Mouse (Mus musculus) MEL (cell line): ENCODE results near the gene Ghr. TPM values are rescaled to one million over a fixed set of nuclear protein-coding genes. Genes with fewer than 3 reads are reported as not detected.

Source experiments
- DNase-seq: peaks from one replicate; pipeline ENCODE4 v3.0.0; 2011; ENCODE audit warnings: low read depth, low spot score
- H3K27ac ChIP-seq: 2 replicates; pipeline ENCODE4 v1.5.1; 2012; ENCODE audit warnings: low read depth, mild to moderate bottlenecking, control low read depth, low read length, moderate library complexity; ENCODE audit not compliant: control insufficient read depth
- H3K27me3 ChIP-seq, 2 experiments: fragments of 150-350 bp in 1 of 2; sonication (generic) in 1 of 2; 2 replicates each; pipeline ENCODE4 v1.6.1; 2012; ENCODE audit warnings: low read length in 2 of 2, mild to moderate bottlenecking in 2 of 2, improper control_type of control experiment in 1 of 2, moderate library complexity in 1 of 2; ENCODE audit not compliant: insufficient read depth in 2 of 2, control insufficient read depth in 1 of 2
- H3K36me3 ChIP-seq, 2 experiments: 2 replicates each; pipeline ENCODE4 v1.6.1; 2012 to 2014; ENCODE audit warnings: low read length in 2 of 2, improper control_type of control experiment in 1 of 2, inconsistent platforms in 1 of 2, mild to moderate bottlenecking in 1 of 2; ENCODE audit not compliant: insufficient read depth in 2 of 2, control insufficient read depth in 1 of 2
- H3K4me1 ChIP-seq, 2 experiments: fragments of 150-350 bp in 1 of 2; sonication (generic) in 1 of 2; 2 replicates each; pipeline ENCODE4 v1.6.1; 2012; ENCODE audit warnings: low read length in 2 of 2, improper control_type of control experiment in 1 of 2, mild to moderate bottlenecking in 1 of 2; ENCODE audit not compliant: insufficient read depth in 2 of 2, control insufficient read depth in 1 of 2
- H3K4me3 ChIP-seq, 2 experiments: fragments of 150-350 bp in 1 of 2; sonication (generic) in 1 of 2; 2 replicates each; pipeline ENCODE4 v1.5.1; 2012; ENCODE audit warnings: low read depth in 2 of 2, low read length in 2 of 2, mild to moderate bottlenecking in 2 of 2, moderate library complexity in 2 of 2, control low read depth in 1 of 2, improper control_type of control experiment in 1 of 2; ENCODE audit not compliant: control insufficient read depth in 1 of 2, insufficient read depth in 1 of 2
- H3K79me2 ChIP-seq: 2 replicates; pipeline ENCODE4 v1.6.1; 2012; ENCODE audit warnings: mild to moderate bottlenecking, low read length, moderate library complexity; ENCODE audit not compliant: control insufficient read depth, poor library complexity, insufficient read depth
- H3K9ac ChIP-seq: 2 replicates; pipeline ENCODE4 v1.6.1; 2012; ENCODE audit warnings: low read depth, mild to moderate bottlenecking, control low read depth, low read length, moderate library complexity; ENCODE audit not compliant: control insufficient read depth, poor library complexity, severe bottlenecking
- H3K9me3 ChIP-seq: fragments of 150-350 bp; sonication (generic); replicated peaks from 2 replicates; pipeline ENCODE4 v1.6.1; 2012; ENCODE audit warnings: mild to moderate bottlenecking, low read length, improper control_type of control experiment, moderate library complexity; ENCODE audit not compliant: insufficient read depth
- CHD1 ChIP-seq: IDR thresholded peaks from 2 replicates; pipeline ENCODE4 v1.6.1; 2012; ENCODE audit warnings: low read depth, mild to moderate bottlenecking, inconsistent platforms, low read length, improper control_type of control experiment
- CHD2 ChIP-seq: IDR thresholded peaks from 2 replicates; pipeline ENCODE4 v1.6.1; 2011; ENCODE audit warnings: low read length, improper control_type of control experiment
- CTCF ChIP-seq, 3 experiments: IDR thresholded peaks in 2 of 3; conservative IDR thresholded peaks in 1 of 3; 2 replicates each; pipeline ENCODE4 v1.5.1; 2011 to 2012; ENCODE audit warnings: low read length in 3 of 3, low read depth in 2 of 3, mild to moderate bottlenecking in 2 of 3, improper control_type of control experiment in 1 of 3, inconsistent platforms in 1 of 3, mixed read lengths in 1 of 3, moderate library complexity in 1 of 3; ENCODE audit not compliant: control insufficient read depth in 1 of 3, insufficient read depth in 1 of 3, poor library complexity in 1 of 3, severe bottlenecking in 1 of 3
- E2F4 ChIP-seq: IDR thresholded peaks from 2 replicates; pipeline ENCODE4 v1.6.1; 2011; ENCODE audit warnings: low read depth, low read length, improper control_type of control experiment, borderline replicate concordance
- ELF1 ChIP-seq: IDR thresholded peaks from 2 replicates; pipeline ENCODE4 v1.6.1; 2014; ENCODE audit warnings: low read depth, mild to moderate bottlenecking, inconsistent platforms, low read length, improper control_type of control experiment, moderate library complexity
- ETS1 ChIP-seq: IDR thresholded peaks from 2 replicates; pipeline ENCODE4 v1.6.1; 2012; ENCODE audit warnings: low read depth, mild to moderate bottlenecking, inconsistent platforms, low read length, improper control_type of control experiment, moderate library complexity
- HCFC1 ChIP-seq: IDR thresholded peaks from 2 replicates; pipeline ENCODE4 v1.6.1; 2012; ENCODE audit warnings: low read depth, mild to moderate bottlenecking, inconsistent platforms, low read length, improper control_type of control experiment, moderate library complexity
- JUND ChIP-seq: IDR thresholded peaks from 2 replicates; pipeline ENCODE4 v1.6.1; 2011; ENCODE audit warnings: low read depth, mild to moderate bottlenecking, improper control_type of control experiment, low read length
- KAT2A ChIP-seq: conservative IDR thresholded peaks from 2 replicates; pipeline ENCODE4 v1.6.1; 2012; ENCODE audit warnings: low read depth, low read length, improper control_type of control experiment, inconsistent platforms
- MAFK ChIP-seq: IDR thresholded peaks from 2 replicates; pipeline ENCODE4 v1.6.1; 2011; ENCODE audit warnings: low read depth, mild to moderate bottlenecking, low read length, improper control_type of control experiment, borderline replicate concordance
- MYC ChIP-seq: IDR thresholded peaks from 2 replicates; pipeline ENCODE4 v1.6.1; 2011; ENCODE audit warnings: low read depth, mild to moderate bottlenecking, low read length, improper control_type of control experiment, moderate library complexity
- POLR2A ChIP-seq, 2 experiments: IDR thresholded peaks; 2 replicates each; pipeline ENCODE4 v1.6.1; 2011 to 2012; ENCODE audit warnings: low read length in 2 of 2, mild to moderate bottlenecking in 2 of 2, control low read depth in 1 of 2, improper control_type of control experiment in 1 of 2, low read depth in 1 of 2, moderate library complexity in 1 of 2; ENCODE audit not compliant: control insufficient read depth in 1 of 2, insufficient read depth in 1 of 2, poor library complexity in 1 of 2
- POLR2AphosphoS5 ChIP-seq: IDR thresholded peaks from 2 replicates; pipeline ENCODE4 v1.6.1; 2012; ENCODE audit warnings: low read depth, borderline replicate concordance, mild to moderate bottlenecking, inconsistent platforms, low read length, moderate library complexity, mixed read lengths
- RCOR1 ChIP-seq: IDR thresholded peaks from 2 replicates; pipeline ENCODE4 v1.6.1; 2012; ENCODE audit warnings: low read depth, mild to moderate bottlenecking, inconsistent platforms, low read length, improper control_type of control experiment
- SIN3A ChIP-seq: IDR thresholded peaks from 2 replicates; pipeline ENCODE4 v1.6.1; 2012; ENCODE audit warnings: low read length, improper control_type of control experiment, inconsistent platforms
- TBP ChIP-seq: IDR thresholded peaks from 2 replicates; pipeline ENCODE4 v1.8.0; 2011; ENCODE audit warnings: low read depth, low read length, improper control_type of control experiment
- UBTF ChIP-seq: IDR thresholded peaks from 2 replicates; pipeline ENCODE4 v1.6.1; 2012; ENCODE audit warnings: low read depth, mild to moderate bottlenecking, inconsistent platforms, low read length, improper control_type of control experiment, moderate library complexity, borderline replicate concordance; ENCODE audit not compliant: insufficient read depth
- USF2 ChIP-seq, 2 experiments: IDR thresholded peaks; 2 replicates each; pipeline ENCODE4 v1.6.1; 2011 to 2012; ENCODE audit warnings: improper control_type of control experiment in 2 of 2, low read length in 2 of 2, borderline replicate concordance in 1 of 2, inconsistent platforms in 1 of 2, low read depth in 1 of 2, mild to moderate bottlenecking in 1 of 2; ENCODE audit not compliant: insufficient read depth in 1 of 2
- ZC3H11A ChIP-seq: IDR thresholded peaks from 2 replicates; pipeline ENCODE4 v1.6.1; 2012; ENCODE audit warnings: low read depth, mild to moderate bottlenecking, inconsistent platforms, low read length, improper control_type of control experiment
- ZMIZ1 ChIP-seq: IDR thresholded peaks from 2 replicates; pipeline ENCODE4 v1.6.1; 2012; ENCODE audit warnings: low read depth, mild to moderate bottlenecking, inconsistent platforms, low read length, improper control_type of control experiment, moderate library complexity
- polyA plus RNA-seq, 2 experiments: library from polyadenylated mRNA; stranded (reverse) in 1 of 2; unstranded in 1 of 2; fragments of >175 nt in 1 of 2; fragments of >200 nt in 1 of 2; gene quantifications; 2 replicates each; pipeline versions ENCODE4 v1.2.1 to v1.2.4; 2012; ENCODE audit warnings: low replicate concordance in 2 of 2, low read depth in 1 of 2; ENCODE audit not compliant: insufficient read length in 2 of 2, insufficient read depth in 1 of 2, missing spikeins in 1 of 2
- total RNA-seq: library from RNA; depleted of rRNA; stranded (reverse); fragments of 300-350 nt; gene quantifications from 2 replicates; pipeline ENCODE4 v1.2.3, GENCODE M21; 2012

Gene Ghr
- total and polyA plus RNA-seq, 3 experiments, result 0.07 TPM; not detected in 2

DNA sequence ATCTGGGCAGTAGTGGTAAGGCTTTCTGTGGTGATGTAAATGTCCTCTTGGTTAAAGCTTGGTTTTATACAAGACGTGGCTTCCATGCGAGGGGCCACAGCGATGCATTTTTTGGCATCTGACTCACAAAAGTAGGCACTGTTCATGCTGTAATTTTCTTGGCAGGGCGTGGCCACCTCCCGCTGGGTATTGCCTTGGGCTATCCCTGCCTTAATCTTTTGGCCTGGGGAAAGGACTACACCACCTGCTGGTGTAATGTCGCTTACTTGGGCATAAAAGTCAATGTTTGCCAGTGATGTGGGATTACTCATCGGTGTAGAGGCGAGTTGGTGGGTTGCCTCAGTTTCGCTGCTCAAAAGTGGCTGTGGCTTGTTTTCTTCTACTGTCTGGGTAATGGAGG lies 263.4 kb downstream of the Ghr start:
- Histone ChIP-seq H3K9me3 (no peaks in the 10 kb centered on the region), H3K27ac (no peak overlapping the region), H3K4me1 (no peaks in the 10 kb centered on the region), H3K79me2 (no peaks in the 10 kb centered on the region), H3K36me3 (no peaks in the 10 kb centered on the region), H3K9ac (no peak overlapping the region), H3K27me3 (no peaks in the 10 kb centered on the region), H3K4me3 (no peak overlapping the region)
- DNase-seq, result no peak
- no peak for TF ChIP-seq TBP
- no peak for TF ChIP-seq SIN3A
- TF ChIP-seq CHD2, result no peak
- TF ChIP-seq UBTF, result no peak
- no peak for TF ChIP-seq USF2 (IDR thresholded peaks at IDR 0.05; ENCODE audit: borderline replicate concordance in 1 of 2, insufficient read depth in 1 of 2, low read depth in 1 of 2, low read length in 2 of 2)
- no peak for TF ChIP-seq MYC
- TF ChIP-seq KAT2A, result no peak
- TF ChIP-seq RCOR1, result no peak
- TF ChIP-seq ETS1, result no peak
- TF ChIP-seq HCFC1, result no peak
- no peak for TF ChIP-seq POLR2AphosphoS5

- Histone ChIP-seq H3K79me2 (no peaks in the 10 kb centered on the region), H3K4me3 (no peak overlapping the region), H3K27ac (no peak overlapping the region), H3K36me3 (no peaks in the 10 kb centered on the region), H3K27me3 (no peaks in the 10 kb centered on the region), H3K9me3 (no peaks in the 10 kb centered on the region), H3K4me1 (no peaks in the 10 kb centered on the region), H3K9ac (no peak overlapping the region)
- no peak for DNase-seq
- no peak for TF ChIP-seq UBTF
- TF ChIP-seq E2F4, result no peak
- no peak for TF ChIP-seq JUND
- TF ChIP-seq CHD1, result no peak
- TF ChIP-seq ELF1, result no peak
- TF ChIP-seq ETS1, result no peak
- no peak for TF ChIP-seq ZC3H11A
- TF ChIP-seq RCOR1, result no peak
- TF ChIP-seq CTCF (IDR thresholded peaks at IDR 0.05 in 2 of 3, conservative IDR thresholded peaks at IDR 0.05 in 1 of 3; ENCODE audit: control insufficient read depth in 1 of 3, insufficient read depth in 1 of 3, low read depth in 2 of 3, low read length in 3 of 3, poor library complexity in 1 of 3, severe bottlenecking in 1 of 3), result no peak
- no peak for TF ChIP-seq ZMIZ1
- TF ChIP-seq MYC, result no peak
- TF ChIP-seq POLR2A (IDR thresholded peaks at IDR 0.05; ENCODE audit: control insufficient read depth in 1 of 2, insufficient read depth in 1 of 2, low read depth in 1 of 2, low read length in 2 of 2, poor library complexity in 1 of 2), result no peak
- no peak for TF ChIP-seq MAFK
Observed at GRCm38 (mm10) chr15:3316617-3317016, 266.7 kb downstream of the Ghr start.
